Mouse (Mus musculus) retina, postnatal 7 days (tissue): Measurements from ENCODE around the gene Timm9.
A peak's percentile ranks its signal among the peaks of the same experiment; 100 is the strongest.

Experiments used
- DNase-seq: peaks from one replicate; pipeline ENCODE4 v3.0.0-alpha.2; 2012; ENCODE audit warnings: low read depth, low spot score

Gene Timm9

GRCm38 (mm10) chr12:71136130-71136973 is at the start of gene Timm9, which contains the start of gene 2700049A03Rik:
Gene Timm9, minus strand, starts transcription at chr12:71136684.
Gene 2700049A03Rik, plus strand, starts transcription at chr12:71136848.
- peak; percentile 86 for DNase-seq

GRCm38 (mm10) chr12:71184396-71184795 is 47.9 kb upstream of the Timm9 start:
- DNase-seq: no peak

GRCm38 (mm10) chr12:71183736-71184135 is 47.3 kb upstream of the Timm9 start:
- DNase-seq: no peak

GRCm38 (mm10) chr12:71169911-71170310 is 33.4 kb upstream of the Timm9 start:
- no peak for DNase-seq

- DNase-seq: no peak
These were observed 27.9 kb upstream of the Timm9 start for GRCm38 (mm10) chr12:71164410-71164809.

- no peak for DNase-seq
These were observed 21.5 kb upstream of the Timm9 start for GRCm38 (mm10) chr12:71157974-71158373.

GRCm38 (mm10) chr12:71154979-71155378 is 18.5 kb upstream of the Timm9 start:
- DNase-seq: no peak

GRCm38 (mm10) chr12:71150167-71150566 is 13.7 kb upstream of the Timm9 start:
- no peak for DNase-seq

- no peak for DNase-seq
These were observed 13.0 kb upstream of the Timm9 start for GRCm38 (mm10) chr12:71149456-71149855.

- no peak for DNase-seq
These were observed 12.3 kb upstream of the Timm9 start for GRCm38 (mm10) chr12:71148801-71149200.

GRCm38 (mm10) chr12:71147641-71148040 is 11.2 kb upstream of the Timm9 start:
- DNase-seq: peak; percentile 16

- no peak for DNase-seq
These were observed 4.7 kb upstream of the Timm9 start for GRCm38 (mm10) chr12:71141189-71141588.

- no peak for DNase-seq
These were observed 2.9 kb upstream of the Timm9 start for GRCm38 (mm10) chr12:71139258-71139828.

GRCm38 (mm10) chr12:71137686-71138085 is 1.2 kb upstream of the Timm9 start:
- no peak for DNase-seq

GRCm38 (mm10) chr12:71136974-71137491 is 549 bp upstream of the Timm9 start:
- peak; percentile 93 for DNase-seq

GRCm38 (mm10) chr12:71135581-71135980 is 903 bp downstream of the Timm9 start:
- DNase-seq: no peak

- no peak for DNase-seq
These were observed 13.2 kb downstream of the Timm9 start for GRCm38 (mm10) chr12:71123286-71123685.

- DNase-seq: no peak
These were observed 13.8 kb downstream of the Timm9 start for GRCm38 (mm10) chr12:71122731-71123130.

- DNase-seq: no peak
These were observed 20.1 kb downstream of the Timm9 start for GRCm38 (mm10) chr12:71116411-71116810.

- DNase-seq: no peak
These were observed 22.7 kb downstream of the Timm9 start for GRCm38 (mm10) chr12:71113675-71114288.

- DNase-seq: no peak
These were observed 23.4 kb downstream of the Timm9 start for GRCm38 (mm10) chr12:71113074-71113473.

GRCm38 (mm10) chr12:71111331-71111730 is 25.2 kb downstream of the Timm9 start, which contains the start of gene Tomm20l:
Gene Tomm20l, plus strand, starts transcription at chr12:71111428.
- no peak for DNase-seq
